Mouse (Mus musculus) liver (tissue): ENCODE data around the gene Ush2a.
A peak's percentile ranks its signal among the peaks of the same experiment; 100 is the strongest.

ENCODE experiments used
- DNase-seq: peaks from one replicate; pipeline ENCODE4 v3.0.0-alpha.2; 2020; ENCODE audit warnings: mixed read lengths

Gene Ush2a

GRCm38 (mm10) chr1:188805069-188805468 lies 543.2 kb downstream of the Ush2a start:
- DNase-seq, result no peak

- no peak for DNase-seq
These were observed 544.0 kb downstream of the Ush2a start for GRCm38 (mm10) chr1:188805852-188806251.

- no peak for DNase-seq
These were observed 548.8 kb downstream of the Ush2a start for GRCm38 (mm10) chr1:188810631-188811030.

GRCm38 (mm10) chr1:188815072-188815471 lies 553.2 kb downstream of the Ush2a start:
- no peak for DNase-seq

- no peak for DNase-seq
These were observed 562.4 kb downstream of the Ush2a start for GRCm38 (mm10) chr1:188824195-188824594.

GRCm38 (mm10) chr1:188824878-188825532 lies 563.2 kb downstream of the Ush2a start:
- no peak for DNase-seq

GRCm38 (mm10) chr1:188830527-188831407 lies 568.9 kb downstream of the Ush2a start:
- peak; percentile 23 for DNase-seq

GRCm38 (mm10) chr1:188833906-188834305 lies 572.1 kb downstream of the Ush2a start:
- DNase-seq, result no peak

- no peak for DNase-seq
These were observed 572.9 kb downstream of the Ush2a start for GRCm38 (mm10) chr1:188834770-188835169.

GRCm38 (mm10) chr1:188837613-188838295 lies 575.9 kb downstream of the Ush2a start:
- no peak for DNase-seq

GRCm38 (mm10) chr1:188847242-188847641 lies 585.4 kb downstream of the Ush2a start:
- no peak for DNase-seq

- DNase-seq, result no peak
These were observed 591.0 kb downstream of the Ush2a start for GRCm38 (mm10) chr1:188852776-188853175.

- no peak for DNase-seq
These were observed 592.4 kb downstream of the Ush2a start for GRCm38 (mm10) chr1:188854240-188854639.

- no peak for DNase-seq
These were observed 593.2 kb downstream of the Ush2a start for GRCm38 (mm10) chr1:188855034-188855433.

- DNase-seq, result no peak
These were observed 597.9 kb downstream of the Ush2a start for GRCm38 (mm10) chr1:188859718-188860117.

- DNase-seq, result no peak
These were observed 604.1 kb downstream of the Ush2a start for GRCm38 (mm10) chr1:188865881-188866280.

GRCm38 (mm10) chr1:188866515-188866914 lies 604.7 kb downstream of the Ush2a start:
- no peak for DNase-seq

GRCm38 (mm10) chr1:188878531-188879055 lies 616.8 kb downstream of the Ush2a start:
- DNase-seq, result no peak

GRCm38 (mm10) chr1:188896906-188897551 lies 635.2 kb downstream of the Ush2a start:
- DNase-seq, result peak; percentile 41

GRCm38 (mm10) chr1:188904091-188904490 lies 642.3 kb downstream of the Ush2a start:
- DNase-seq, result no peak

- no peak for DNase-seq
These were observed 644.4 kb downstream of the Ush2a start for GRCm38 (mm10) chr1:188906175-188906574.

GRCm38 (mm10) chr1:188910656-188911055 lies 648.8 kb downstream of the Ush2a start:
- no peak for DNase-seq

GRCm38 (mm10) chr1:188919946-188920345 lies 658.1 kb downstream of the Ush2a start:
- DNase-seq, result no peak
